In genomic region chr14:105898266-105899111, GRCm38 (mm10) we compare ENCODE assay signal across 8 mouse cellular contexts. TPM values are rescaled to one million over a fixed set of nuclear protein-coding genes. Genes with fewer than 3 reads are reported as not detected.
DNase-seq lines count a peak whose midpoint lies in the region; ATAC-seq and TF ChIP-seq lines count a peak whose summit lies in the region.

No protein-coding gene starts in this region.

- peak overlapping the region; percentile 79 for H3K4me3 ChIP-seq in forebrain, embryonic 13.5 days
- H3K4me3 ChIP-seq in heart, postnatal 0 days (ENCODE audit: low read depth, low read length) = peak overlapping the region; percentile 91
- peak overlapping the region; percentile 65 for H3K4me3 ChIP-seq in liver, embryonic 13.5 days (replicated peaks)

- peak overlapping the region; percentile 95 for H3K4me2 ChIP-seq in forebrain, embryonic 13.5 days
- H3K4me2 ChIP-seq in heart, postnatal 0 days (ENCODE audit: low read depth, low read length) = peak overlapping the region; percentile 86
- peak overlapping the region; percentile 72 for H3K4me2 ChIP-seq in liver, embryonic 13.5 days

- peaks cover 21% of the 10 kb centered on the region for H3K4me1 ChIP-seq in forebrain, embryonic 13.5 days
- no peaks in the 10 kb centered on the region for H3K4me1 ChIP-seq in heart, postnatal 0 days (ENCODE audit: control insufficient read depth, insufficient read depth)
- H3K4me1 ChIP-seq in liver, embryonic 13.5 days (replicated peaks) = peaks cover 7% of the 10 kb centered on the region

- H3K27ac ChIP-seq in forebrain, embryonic 13.5 days = peak overlapping the region; percentile 98
- peak overlapping the region; percentile 99 for H3K27ac ChIP-seq in heart, postnatal 0 days (ENCODE audit: low read depth)
- H3K27ac ChIP-seq in liver, embryonic 13.5 days = peak overlapping the region; percentile 47

- peaks cover 1% of the 10 kb centered on the region; the same call in 1 of the 2 replicates for H3K27me3 ChIP-seq in forebrain, embryonic 13.5 days
- H3K27me3 ChIP-seq in heart, postnatal 0 days (ENCODE audit: control insufficient read depth, insufficient read depth, low read length) = no peaks in the 10 kb centered on the region
- peaks cover 53% of the 10 kb centered on the region for H3K27me3 ChIP-seq in liver, embryonic 13.5 days
- no peaks in the 10 kb centered on the region for H3K27me3 ChIP-seq in splenic B cell, adult 2 months (ENCODE audit: control insufficient read depth, insufficient read depth, low read length, poor library complexity, severe bottlenecking)

- H3K9ac ChIP-seq in forebrain, embryonic 13.5 days = peak overlapping the region; percentile 86
- peak overlapping the region; percentile 97 for H3K9ac ChIP-seq in heart, postnatal 0 days (replicated peaks; ENCODE audit: low read depth, low read length)
- H3K9ac ChIP-seq in liver, embryonic 13.5 days = peak overlapping the region; percentile 55

- no peaks in the 10 kb centered on the region for H3K9me3 ChIP-seq in forebrain, embryonic 13.5 days (replicated peaks)
- no peaks in the 10 kb centered on the region for H3K9me3 ChIP-seq in heart, postnatal 0 days (replicated peaks; ENCODE audit: control insufficient read depth, low read length)
- H3K9me3 ChIP-seq in liver, embryonic 13.5 days (replicated peaks) = no peaks in the 10 kb centered on the region

- peak; percentile 86 for TF ChIP-seq CTCF in heart, postnatal 0 days (IDR thresholded peaks at IDR 0.05; ENCODE audit: low read depth)

- H3K36me3 ChIP-seq in forebrain, embryonic 13.5 days (ENCODE audit: poor library complexity, severe bottlenecking) = no peaks in the 10 kb centered on the region
- H3K36me3 ChIP-seq in heart, postnatal 0 days (replicated peaks; ENCODE audit: control insufficient read depth, insufficient read depth, low read length) = no peaks in the 10 kb centered on the region
- H3K36me3 ChIP-seq in liver, embryonic 13.5 days = no peaks in the 10 kb centered on the region
- H3K36me3 ChIP-seq in splenic B cell, adult 2 months (ENCODE audit: control insufficient read depth, insufficient read depth, low read length, poor library complexity, severe bottlenecking) = no peaks in the 10 kb centered on the region

- DNase-seq in CD4-positive helper T cell, adult 2 months (ENCODE audit: low read depth, low spot score) = peak; percentile 26
- peak; percentile 34 for DNase-seq in c-Kit-positive CD71-positive TER-119-negative erythroid progenitor cells, embryonic 14.5 days (ENCODE audit: low read depth)
- DNase-seq in heart, postnatal 0 days (ENCODE audit: low spot score) = peak; percentile 79
- DNase-seq in kidney, postnatal 36 days = peak; percentile 88 to 94
- DNase-seq in liver, embryonic 13.5 days = peak; percentile 38
- peak; percentile 76 to 80 for DNase-seq in natural killer cell, adult 2 months (ENCODE audit: low spot score in 2 of 2)
- peak; percentile 71 for DNase-seq in splenic B cell, adult 2 months (ENCODE audit: low read depth, low spot score)

- ATAC-seq in forebrain, embryonic 13.5 days = peak; percentile 34
- ATAC-seq in heart, postnatal 0 days (ENCODE audit: insufficient read depth, low read depth) = peak; percentile 8; the same call in 1 of the 2 replicates
- ATAC-seq in liver, embryonic 13.5 days (ENCODE audit: low read depth) = peak; percentile 9; the same call in 1 of the 2 replicates

- no peak; the same call in 1 of the 2 replicates for TF ChIP-seq EP300 in heart, postnatal 0 days (IDR thresholded peaks at IDR 0.05; ENCODE audit: low read depth)

- WGBS in forebrain, embryonic 13.5 days = 1% methylated on average over 58 of the region's 58 CpGs
- under 1% methylated on average over 58 of the region's 58 CpGs for WGBS in heart, postnatal 0 days
- WGBS in liver, embryonic 13.5 days (ENCODE audit: insufficient replicate concordance) = under 1% methylated on average over 58 of the region's 58 CpGs

RNA-seq across cellular contexts. Expression of gene Spry2, which starts 1.9 kb away (rescaled TPM):
- polyA plus RNA-seq in forebrain, embryonic 13.5 days (2015; fragmentation: Nextera tagmentation; extraction: Ambion mirVana) = 21.4 and 27.4 TPM in 2 replicates
- 30.3 and 39.8 TPM in 2 replicates for total RNA-seq in heart, postnatal 0 days (2014; rRNA removed; ENCODE audit: low replicate concordance)
- polyA plus RNA-seq in heart, postnatal 0 days (2015; fragmentation: Nextera tagmentation; extraction: Ambion mirVana) = 69.7 and 73.9 TPM in 2 replicates
- polyA plus RNA-seq in liver, embryonic 13.5 days (2015; fragmentation: Nextera tagmentation; extraction: Ambion mirVana) = 5.0 and 6.5 TPM in 2 replicates

Comparison
In these comparisons a context has a peak if more than half of its experiments do, and no peak if none do; other contexts are left out.
1. Peak in every context shown above with its lines: DNase-seq, ATAC-seq, H3K4me3 ChIP-seq and H3K27ac ChIP-seq.
2. DNase-seq: peak in every context shown above with its lines; median percentile 91 in kidney, postnatal 36 days; 79 in heart, postnatal 0 days; 78 in natural killer cell, adult 2 months; 71 in splenic B cell, adult 2 months; 38 in liver, embryonic 13.5 days; 34 in c-Kit-positive CD71-positive TER-119-negative erythroid progenitor cells, embryonic 14.5 days; 26 in CD4-positive helper T cell, adult 2 months.
3. H3K27ac ChIP-seq: peak in every context shown above with its lines; median percentile 99 in heart, postnatal 0 days; 98 in forebrain, embryonic 13.5 days; 47 in liver, embryonic 13.5 days.